Comparison of ENCODE assay signal across 25 mouse cellular contexts in the genomic region with DNA sequence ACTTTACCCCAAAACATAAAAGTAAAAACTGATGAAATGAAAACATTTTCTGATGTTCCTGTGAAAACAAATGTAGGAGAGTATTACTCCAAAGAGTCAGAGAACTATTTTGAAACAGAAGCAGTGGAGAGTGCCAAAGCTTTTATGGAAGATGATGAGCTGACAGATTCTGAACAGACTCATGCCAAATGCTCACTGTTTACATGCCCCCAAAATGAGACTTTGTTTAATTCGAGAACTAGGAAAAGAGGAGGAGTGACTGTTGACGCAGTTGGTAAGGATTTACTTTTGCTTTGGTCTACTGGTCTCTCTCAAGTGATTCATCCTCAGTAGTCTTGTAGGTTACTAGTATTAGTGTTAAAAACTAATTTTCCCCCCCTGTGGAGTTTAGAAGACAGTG. TPM values are rescaled to one million over a fixed set of nuclear protein-coding genes. Genes with fewer than 3 reads are reported as not detected.
DNase-seq lines count a peak whose midpoint lies in the region; ATAC-seq and TF ChIP-seq lines count a peak whose summit lies in the region.
"Had no signal": no experiment of that assay in that cellular context is flagged by ENCODE, and none has a peak within 500 bp of the region (broad histone marks: within the 10 kb centered on the region; RNA-seq: fewer than 3 reads in every experiment).

No protein-coding gene starts in this region.

- H3K9ac ChIP-seq in lung, embryonic 14.5 days: no peak overlapping the region
- no peak overlapping the region for H3K9ac ChIP-seq in midbrain, embryonic 14.5 days (replicated peaks; ENCODE audit: low read length)
- H3K9ac ChIP-seq: heart, embryonic 15.5 days; hindbrain, embryonic 14.5 days had no signal

- peak; percentile 31; the same call in 1 of the 2 replicates for ATAC-seq in frontal cortex, adult (ENCODE audit: low TSS enrichment)
- no peak for ATAC-seq in lung, embryonic 14.5 days (ENCODE audit: insufficient read depth)
- no peak for ATAC-seq in midbrain, embryonic 14.5 days (ENCODE audit: low FRiP score, low TSS enrichment)
- ATAC-seq: activated CD4-positive, CD25-positive, alpha-beta regulatory T cell, adult 4 months; CD4-positive, CD25-positive, alpha-beta regulatory T cell, adult 4 months; forebrain, embryonic 14.5 days had no signal

- no peaks in the 10 kb centered on the region for H3K9me3 ChIP-seq in lung, embryonic 14.5 days (ENCODE audit: low read depth, low read length)
- H3K9me3 ChIP-seq in midbrain, embryonic 14.5 days (ENCODE audit: control insufficient read depth, low read length): 0 out of 2 replicates have a peak, but pooled peaks cover 3% of the 10 kb centered on the region
- H3K9me3 ChIP-seq: G1E; heart, embryonic 15.5 days had no signal

- H3K36me3 ChIP-seq in lung, embryonic 14.5 days (ENCODE audit: insufficient read depth): peaks cover 22% of the 10 kb centered on the region
- H3K36me3 ChIP-seq in midbrain, embryonic 14.5 days (ENCODE audit: control insufficient read depth, insufficient read depth, low read length): peaks cover 14% of the 10 kb centered on the region

- H3K4me3 ChIP-seq in lung, embryonic 14.5 days (ENCODE audit: low read depth, low read length): no peak overlapping the region
- H3K4me3 ChIP-seq in midbrain, embryonic 14.5 days (replicated peaks; ENCODE audit: low read depth, low read length): no peak overlapping the region
- H3K4me3 ChIP-seq: embryonic facial prominence, embryonic 10.5 days; heart, adult 2 months; heart, embryonic 15.5 days; hindbrain, embryonic 10.5 days had no signal

- H3K4me1 ChIP-seq in lung, embryonic 14.5 days (ENCODE audit: insufficient read depth): no peaks in the 10 kb centered on the region
- H3K4me1 ChIP-seq in midbrain, embryonic 14.5 days (ENCODE audit: control insufficient read depth, insufficient read depth, low read length): no peaks in the 10 kb centered on the region
- H3K4me1 ChIP-seq: embryonic facial prominence, embryonic 10.5 days; heart, embryonic 15.5 days; hindbrain, embryonic 10.5 days had no signal

- no peak for DNase-seq in frontal cortex, postnatal 36 days (ENCODE audit: low spot score in 2 of 2)
- peak; percentile 52 for DNase-seq in lung, embryonic 14.5 days
- DNase-seq in lung, adult 18-20 months: no peak
- DNase-seq in lung, postnatal 10 days: peak; percentile 15
- DNase-seq in lung, postnatal 4 days: no peak
- DNase-seq in midbrain, embryonic 14.5 days: no peak
- DNase-seq: adrenal gland, postnatal 14 days; B cell, adult 2 months; cerebellum, adult 18-20 months; cerebellum, adult 9-11 months; cerebellum, postnatal 36 days; gastrocnemius, postnatal 10 days; heart, adult 2 months; heart, postnatal 14 days had no signal

- no peak overlapping the region for H3K27ac ChIP-seq in lung, embryonic 14.5 days (ENCODE audit: low read depth)
- H3K27ac ChIP-seq in midbrain, embryonic 14.5 days (replicated peaks; ENCODE audit: low read depth, low read length): no peak overlapping the region
- H3K27ac ChIP-seq: embryonic facial prominence, embryonic 10.5 days; heart, adult 2 months; heart, embryonic 15.5 days; hindbrain, embryonic 10.5 days; hindbrain, embryonic 14.5 days had no signal

- H3K27me3 ChIP-seq in lung, embryonic 14.5 days (ENCODE audit: insufficient read depth, low read length): no peaks in the 10 kb centered on the region
- no peaks in the 10 kb centered on the region for H3K27me3 ChIP-seq in midbrain, embryonic 14.5 days (ENCODE audit: control insufficient read depth, insufficient read depth, low read length)
- H3K27me3 ChIP-seq: heart, embryonic 15.5 days had no signal

- H3K4me2 ChIP-seq in lung, embryonic 14.5 days: no peak overlapping the region
- H3K4me2 ChIP-seq in midbrain, embryonic 14.5 days (ENCODE audit: low read length): no peak overlapping the region
- H3K4me2 ChIP-seq: heart, embryonic 11.5 days; heart, embryonic 15.5 days; hindbrain, embryonic 14.5 days had no signal

- 51% methylated on average over 2 of the region's 2 CpGs for WGBS in lung, embryonic 14.5 days
- WGBS in midbrain, embryonic 14.5 days: 91% methylated on average over 2 of the region's 2 CpGs

- no peak for TF ChIP-seq CTCF in lung, embryonic 14.5 days (IDR thresholded peaks at IDR 0.05; ENCODE audit: low read depth)

RNA-seq across cellular contexts. Expression of gene Brca2, which starts 20.8 kb away (rescaled TPM):
- polyA plus RNA-seq in lung, embryonic 14.5 days (2014; fragmentation: Nextera tagmentation; extraction: Ambion mirVana): 32.0 and 34.1 TPM in 2 replicates
- polyA plus RNA-seq in midbrain, embryonic 14.5 days (2014; fragmentation: Nextera tagmentation; extraction: Ambion mirVana): 11.2 and 12.1 TPM in 2 replicates

RNA-seq across cellular contexts. Expression of gene Zar1l, which starts 25.2 kb away (rescaled TPM):
- polyA plus RNA-seq in lung, embryonic 14.5 days (2014; fragmentation: Nextera tagmentation; extraction: Ambion mirVana): not detected in 2 replicates
- polyA plus RNA-seq in midbrain, embryonic 14.5 days (2014; fragmentation: Nextera tagmentation; extraction: Ambion mirVana): not detected in 2 replicates
- polyA plus RNA-seq: activated CD4-positive, CD25-positive, alpha-beta regulatory T cell, adult 4 months; CD4-positive, CD25-positive, alpha-beta regulatory T cell, adult 4 months; embryonic facial prominence, embryonic 10.5 days; embryonic facial prominence, embryonic 14.5 days; forebrain, embryonic 14.5 days; G1E; heart, adult 2 months; heart, embryonic 11.5 days; heart, embryonic 15.5 days; hindbrain, embryonic 10.5 days; hindbrain, embryonic 14.5 days had no signal

RNA-seq across cellular contexts. Expression of gene N4bp2l1, which starts 53.8 kb away (rescaled TPM):
- 4.5 TPM in 2 replicates for polyA plus RNA-seq in lung, embryonic 14.5 days (2014; fragmentation: Nextera tagmentation; extraction: Ambion mirVana)
- 12.9 and 17.2 TPM in 2 replicates for polyA plus RNA-seq in midbrain, embryonic 14.5 days (2014; fragmentation: Nextera tagmentation; extraction: Ambion mirVana)

Comparison
In these comparisons a context has a peak if more than half of its experiments do, and no peak if none do; other contexts are left out.
1. DNase-seq: peak in lung, embryonic 14.5 days (single experiment) and lung, postnatal 10 days (single experiment); none in frontal cortex, postnatal 36 days (0 of 2), lung, adult 18-20 months (0 of 2), lung, postnatal 4 days (0 of 2) and midbrain, embryonic 14.5 days (single experiment).